Mouse (Mus musculus) E14TG2a.4 (cell line): Measurements from ENCODE around the gene Prkn.

Source experiments
- H3K27me3 ChIP-seq: 2 replicates; pipeline ENCODE4 v1.6.1; 2014; ENCODE audit warnings: low read length, control low read depth; ENCODE audit not compliant: insufficient read depth
- H3K36me3 ChIP-seq: 2 replicates; pipeline ENCODE4 v1.6.1; 2014; ENCODE audit warnings: low read length, control low read depth; ENCODE audit not compliant: insufficient read depth
- H3K4me1 ChIP-seq: replicated peaks from 2 replicates; pipeline ENCODE4 v1.6.1; 2014; ENCODE audit warnings: low read depth, low read length, control low read depth
- H3K4me3 ChIP-seq: replicated peaks from 2 replicates; pipeline ENCODE4 v1.5.1; 2014; ENCODE audit warnings: mild to moderate bottlenecking, low read length
- H3K9me3 ChIP-seq: 2 replicates; pipeline ENCODE4 v1.6.1; 2014; ENCODE audit warnings: low read length, control low read depth
- CTCF ChIP-seq: conservative IDR thresholded peaks from 2 replicates; pipeline ENCODE4 v1.5.1; 2014; ENCODE audit warnings: low read length
- NANOG ChIP-seq: IDR thresholded peaks from 2 replicates; pipeline ENCODE4 v1.6.1; 2014; ENCODE audit warnings: borderline replicate concordance, low read length, mixed read lengths
- POU5F1 ChIP-seq: IDR thresholded peaks from 2 replicates; pipeline ENCODE4 v1.6.1; 2014; ENCODE audit warnings: low read length, borderline replicate concordance

The Prkn gene

DNA sequence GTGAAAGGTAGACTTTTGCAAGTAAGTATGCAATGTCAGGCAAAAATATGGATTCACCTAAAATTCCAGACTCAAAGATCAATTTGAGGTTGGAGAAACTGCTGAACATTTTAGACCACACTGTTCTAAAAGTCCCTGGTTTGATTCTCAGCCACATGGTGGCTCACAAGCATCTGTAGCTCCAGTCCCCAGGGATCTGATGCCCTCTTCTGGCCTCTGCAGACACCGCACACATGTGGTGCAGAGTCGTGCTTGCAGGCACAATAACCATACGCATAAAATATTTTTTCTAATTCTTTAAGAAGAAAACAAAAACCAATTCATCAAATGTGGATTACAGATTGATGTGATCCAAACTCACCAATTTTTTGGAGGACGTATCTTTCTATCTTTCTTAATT lies 189.2 kb downstream of the Prkn start:
- TF ChIP-seq POU5F1 = no peak
- TF ChIP-seq CTCF = peak; percentile 52

GRCm38 (mm10) chr17:11030936-11031335 lies 190.8 kb downstream of the Prkn start:
- Histone ChIP-seq H3K4me1 (no peaks in the 10 kb centered on the region), H3K27me3 (peaks cover 3% of the 10 kb centered on the region; the same call in 1 of the 2 replicates), H3K36me3 (no peaks in the 10 kb centered on the region), H3K9me3 (no peaks in the 10 kb centered on the region; the same call in 1 of the 2 replicates), H3K4me3 (no peak overlapping the region)
- TF ChIP-seq CTCF (no peak), NANOG (no peak), POU5F1 (no peak)

More for the DNA sequence above, 189.2 kb downstream of the Prkn start:
- Histone ChIP-seq H3K9me3 (no peaks in the 10 kb centered on the region; the same call in 1 of the 2 replicates), H3K4me3 (no peak overlapping the region), H3K4me1 (no peaks in the 10 kb centered on the region), H3K36me3 (no peaks in the 10 kb centered on the region), H3K27me3 (peaks cover 3% of the 10 kb centered on the region; the same call in 1 of the 2 replicates)

GRCm38 (mm10) chr17:11032366-11032765 lies 192.2 kb downstream of the Prkn start:
- Histone ChIP-seq H3K36me3 (no peaks in the 10 kb centered on the region), H3K4me3 (no peak overlapping the region), H3K4me1 (no peaks in the 10 kb centered on the region), H3K27me3 (peaks cover 3% of the 10 kb centered on the region; the same call in 1 of the 2 replicates), H3K9me3 (no peaks in the 10 kb centered on the region; the same call in 1 of the 2 replicates)
- no peak for TF ChIP-seq CTCF
- no peak for TF ChIP-seq NANOG
- TF ChIP-seq POU5F1 = no peak

- H3K9me3 ChIP-seq = no peaks in the 10 kb centered on the region; the same call in 1 of the 2 replicates
- no peaks in the 10 kb centered on the region for H3K36me3 ChIP-seq
- no peaks in the 10 kb centered on the region for H3K4me1 ChIP-seq
- TF ChIP-seq NANOG = no peak
- TF ChIP-seq POU5F1 = no peak
- TF ChIP-seq CTCF = no peak
- no peak overlapping the region for H3K4me3 ChIP-seq
- H3K27me3 ChIP-seq = peaks cover 3% of the 10 kb centered on the region; the same call in 1 of the 2 replicates
Observed at GRCm38 (mm10) chr17:11033594-11033993, 193.4 kb downstream of the Prkn start.

- no peaks in the 10 kb centered on the region for H3K36me3 ChIP-seq
- H3K9me3 ChIP-seq = no peaks in the 10 kb centered on the region; the same call in 1 of the 2 replicates
- H3K27me3 ChIP-seq = no peaks in the 10 kb centered on the region
- no peaks in the 10 kb centered on the region for H3K4me1 ChIP-seq
- TF ChIP-seq NANOG (no peak), POU5F1 (no peak)
- H3K4me3 ChIP-seq = no peak overlapping the region
Observed at GRCm38 (mm10) chr17:11038272-11038671, 198.1 kb downstream of the Prkn start.

DNA sequence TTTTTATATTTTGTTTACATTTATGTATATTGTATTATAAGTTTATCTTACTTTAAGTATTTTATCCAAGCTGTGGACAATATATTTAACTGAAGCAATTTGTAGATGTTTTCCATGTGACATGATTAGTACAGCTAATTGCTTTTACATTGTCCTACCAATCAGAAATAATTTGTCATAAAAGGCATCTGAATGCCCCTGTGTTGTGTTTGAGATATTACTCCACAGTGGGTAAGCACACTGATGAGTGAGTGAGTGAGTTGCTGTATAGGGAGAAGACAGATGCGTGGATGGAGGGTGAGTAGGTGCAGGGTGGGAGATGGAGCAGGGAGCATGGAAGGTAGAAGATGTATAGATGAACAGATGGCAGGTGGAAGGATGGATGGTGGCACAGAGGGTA lies 218.8 kb downstream of the Prkn start:
- Histone ChIP-seq H3K9me3 (no peaks in the 10 kb centered on the region), H3K4me1 (no peaks in the 10 kb centered on the region), H3K27me3 (no peaks in the 10 kb centered on the region), H3K4me3 (no peak overlapping the region), H3K36me3 (no peaks in the 10 kb centered on the region)
- no peak for TF ChIP-seq NANOG
- no peak for TF ChIP-seq POU5F1
- no peak for TF ChIP-seq CTCF

GRCm38 (mm10) chr17:11067076-11067703 lies 227.0 kb downstream of the Prkn start:
- Histone ChIP-seq H3K4me1 (peaks cover 33% of the 10 kb centered on the region), H3K36me3 (no peaks in the 10 kb centered on the region), H3K9me3 (no peaks in the 10 kb centered on the region), H3K27me3 (no peaks in the 10 kb centered on the region), H3K4me3 (peak overlapping the region; percentile 55)
- no peak for TF ChIP-seq CTCF
- TF ChIP-seq POU5F1 = no peak
- no peak for TF ChIP-seq NANOG

DNA sequence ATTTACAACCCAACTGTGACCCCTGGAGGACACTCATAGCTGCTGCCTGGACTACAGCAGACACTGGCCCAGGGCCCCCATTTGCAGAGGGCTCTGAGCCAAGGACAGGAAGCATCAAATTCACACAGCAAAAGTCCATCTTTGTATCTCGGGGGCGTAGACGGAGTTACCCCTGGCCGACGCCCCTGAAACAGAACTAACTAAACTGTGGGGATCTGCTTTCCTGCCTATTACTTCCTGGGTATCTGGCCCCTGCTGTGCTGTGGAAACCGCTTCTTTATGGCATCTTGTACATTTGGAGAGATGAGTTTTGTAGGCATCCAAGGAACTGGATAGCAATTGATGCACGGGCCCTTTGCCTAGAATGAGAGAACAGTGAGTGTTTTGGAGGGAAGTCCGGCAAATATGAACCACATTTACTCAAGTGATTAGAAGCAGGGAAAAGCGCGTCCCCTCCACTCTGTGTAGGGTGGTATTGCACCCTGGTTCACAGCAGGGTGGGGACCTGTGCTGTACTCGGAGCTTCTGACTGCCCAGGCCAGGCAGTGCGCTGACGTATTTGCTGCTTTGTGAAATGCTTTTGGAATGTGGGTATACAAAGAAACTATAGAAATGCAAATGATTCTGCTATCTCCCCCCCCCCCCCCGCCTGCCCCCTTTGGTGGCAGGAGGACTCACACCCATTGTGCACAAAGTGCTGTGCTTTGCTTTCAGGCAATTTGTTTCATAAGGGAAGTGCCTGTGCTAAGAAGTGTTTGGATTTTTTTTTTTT lies 227.7 kb downstream of the Prkn start:
- no peaks in the 10 kb centered on the region for H3K9me3 ChIP-seq

More for the DNA sequence above, 227.7 kb downstream of the Prkn start:
- Histone ChIP-seq H3K4me1 (peaks cover 33% of the 10 kb centered on the region), H3K36me3 (no peaks in the 10 kb centered on the region), H3K4me3 (peak overlapping the region; percentile 55), H3K27me3 (no peaks in the 10 kb centered on the region)
- TF ChIP-seq NANOG (no peak), POU5F1 (no peak), CTCF (no peak)
